Mouse (Mus musculus) midbrain, embryonic 16.5 days (tissue): ENCODE results near the gene Sec14l3. TPM values are rescaled to one million over a fixed set of nuclear protein-coding genes. Genes with fewer than 3 reads are reported as not detected.
"Not testable (repeated sequence)": the region's sequence is repeated elsewhere in the genome, so short reads cannot be mapped to it uniquely, and the experiment has no call there.

Experiments used
- ATAC-seq: fragments of 200-750 bp; cut with Nextera tagmentation; 2 replicates; pipeline ENCODE4 v1.8.0; 2017; ENCODE audit warnings: moderate TSS enrichment
- H3K27ac ChIP-seq: fragments of 300-500 bp; sonication (generic); 2 replicates; pipeline ENCODE4 v1.5.1; 2014; ENCODE audit warnings: mild to moderate bottlenecking, low read length, mixed read lengths
- H3K27me3 ChIP-seq: fragments of 300-500 bp; sonication (generic); 2 replicates; pipeline ENCODE4 v1.6.1; 2014; ENCODE audit warnings: low read depth, low read length, mixed read lengths; ENCODE audit not compliant: control insufficient read depth, insufficient read depth
- H3K36me3 ChIP-seq: fragments of 300-500 bp; sonication (generic); 2 replicates; pipeline ENCODE4 v1.6.1; 2014; ENCODE audit warnings: mild to moderate bottlenecking, low read length, moderate library complexity, mixed read lengths; ENCODE audit not compliant: control insufficient read depth, insufficient read depth
- H3K4me1 ChIP-seq: fragments of 300-500 bp; sonication (generic); 2 replicates; pipeline ENCODE4 v1.6.1; 2014; ENCODE audit warnings: mild to moderate bottlenecking, low read length, mixed read lengths; ENCODE audit not compliant: control insufficient read depth, insufficient read depth
- H3K4me2 ChIP-seq: fragments of 300-500 bp; sonication (generic); 2 replicates; pipeline ENCODE4 v1.6.1; 2014; ENCODE audit warnings: mild to moderate bottlenecking, low read length, mixed read lengths
- H3K4me3 ChIP-seq: fragments of 300-500 bp; sonication (generic); 2 replicates; pipeline ENCODE4 v1.5.1; 2014; ENCODE audit warnings: low read depth, mild to moderate bottlenecking, low read length, moderate library complexity, mixed read lengths
- H3K9ac ChIP-seq: fragments of 300-500 bp; sonication (generic); 2 replicates; pipeline ENCODE4 v1.6.1; 2014; ENCODE audit warnings: low read depth, low read length, mixed read lengths
- H3K9me3 ChIP-seq: fragments of 300-500 bp; sonication (generic); replicated peaks from 2 replicates; pipeline ENCODE4 v1.6.1; 2014; ENCODE audit warnings: mild to moderate bottlenecking, low read length, mixed read lengths; ENCODE audit not compliant: control insufficient read depth, poor library complexity, severe bottlenecking
- WGBS: fragments of 180-500 bp; shearing (Covaris S2); extraction: QIAGEN DNeasy Blood & Tissue Kit; methylation state at CpG from one replicate; pipeline ENCODE4 v1.1.7; 2014; 5-methylcytosine and 5-hydroxymethylcytosine counted together
- polyA plus RNA-seq: library from polyadenylated mRNA; unstranded; fragments of >200 nt; fragmentation: Nextera tagmentation; extraction: Ambion mirVana; gene quantifications from 2 replicates; pipeline ENCODE4 v1.2.1, GENCODE M21; 2015

The Sec14l3 gene
- polyA plus RNA-seq, 1 experiment from 2014 or later, result 2.8 TPM

GRCm38 (mm10) chr11:4104989-4105388 lies 40.3 kb downstream of the Sec14l3 start:
- ATAC-seq, result no peak
- 87% methylated on average over 5 of the region's 5 CpGs for WGBS
- Histone ChIP-seq H3K9me3 (no peaks in the 10 kb centered on the region), H3K36me3 (0 out of 2 replicates have a peak, but pooled peaks cover 3% of the 10 kb centered on the region), H3K27ac (no peak overlapping the region), H3K9ac (no peak overlapping the region), H3K4me1 (no peaks in the 10 kb centered on the region), H3K27me3 (no peaks in the 10 kb centered on the region), H3K4me3 (no peak overlapping the region), H3K4me2 (no peak overlapping the region)

- no peak overlapping the region for H3K9ac ChIP-seq
- no peaks in the 10 kb centered on the region for H3K27me3 ChIP-seq
- WGBS, result 78% methylated on average over 6 of the region's 6 CpGs
- H3K4me3 ChIP-seq, result no peak overlapping the region
- 0 out of 2 replicates have a peak, but pooled peaks cover 3% of the 10 kb centered on the region for H3K36me3 ChIP-seq
- H3K4me2 ChIP-seq, result no peak overlapping the region
- H3K4me1 ChIP-seq, result no peaks in the 10 kb centered on the region
- H3K27ac ChIP-seq, result no peak overlapping the region
- no peak for ATAC-seq
- H3K9me3 ChIP-seq, result no peaks in the 10 kb centered on the region
Measured at GRCm38 (mm10) chr11:4105444-4105843, 40.8 kb downstream of the Sec14l3 start.

GRCm38 (mm10) chr11:4107901-4108300 lies 43.3 kb downstream of the Sec14l3 start:
- H3K4me3 ChIP-seq, H3K9ac ChIP-seq, H3K4me2 ChIP-seq, H3K27me3 ChIP-seq, H3K27ac ChIP-seq, H3K4me1 ChIP-seq, H3K36me3 ChIP-seq, ATAC-seq, H3K9me3 ChIP-seq: not testable (repeated sequence)
- 91% methylated on average over 3 of the region's 6 CpGs for WGBS

- Histone ChIP-seq H3K4me3 (no peak overlapping the region), H3K36me3 (0 out of 2 replicates have a peak, but pooled peaks cover 7% of the 10 kb centered on the region), H3K9me3 (no peaks in the 10 kb centered on the region), H3K27ac (no peak overlapping the region), H3K4me2 (no peak overlapping the region), H3K9ac (no peak overlapping the region), H3K4me1 (no peaks in the 10 kb centered on the region), H3K27me3 (no peaks in the 10 kb centered on the region)
- 89% methylated on average over 7 of the region's 7 CpGs for WGBS
- no peak for ATAC-seq
Measured at GRCm38 (mm10) chr11:4108691-4109090, 44.0 kb downstream of the Sec14l3 start.

- H3K9ac ChIP-seq, result no peak overlapping the region
- ATAC-seq, result no peak
- 0 out of 2 replicates have a peak, but pooled peaks cover 7% of the 10 kb centered on the region for H3K36me3 ChIP-seq
- H3K4me3 ChIP-seq, result no peak overlapping the region
- H3K4me2 ChIP-seq, result no peak overlapping the region
- H3K9me3 ChIP-seq, result no peaks in the 10 kb centered on the region
- no peaks in the 10 kb centered on the region for H3K27me3 ChIP-seq
- WGBS, result 93% methylated on average over 4 of the region's 4 CpGs
- no peak overlapping the region for H3K27ac ChIP-seq
- H3K4me1 ChIP-seq, result no peaks in the 10 kb centered on the region; the same call in 1 of the 2 replicates
Measured at GRCm38 (mm10) chr11:4112033-4112432, 47.4 kb downstream of the Sec14l3 start.

- Histone ChIP-seq H3K4me3 (no peak overlapping the region), H3K4me2 (no peak overlapping the region), H3K27me3 (no peaks in the 10 kb centered on the region), H3K9ac (no peak overlapping the region), H3K36me3 (0 out of 2 replicates have a peak, but pooled peaks cover 7% of the 10 kb centered on the region), H3K27ac (no peak overlapping the region), H3K9me3 (no peaks in the 10 kb centered on the region), H3K4me1 (peaks cover 7% of the 10 kb centered on the region; the same call in 1 of the 2 replicates)
- no peak for ATAC-seq
- 90% methylated on average over 6 of the region's 6 CpGs for WGBS
Measured at GRCm38 (mm10) chr11:4112861-4113260, 48.2 kb downstream of the Sec14l3 start.

DNA sequence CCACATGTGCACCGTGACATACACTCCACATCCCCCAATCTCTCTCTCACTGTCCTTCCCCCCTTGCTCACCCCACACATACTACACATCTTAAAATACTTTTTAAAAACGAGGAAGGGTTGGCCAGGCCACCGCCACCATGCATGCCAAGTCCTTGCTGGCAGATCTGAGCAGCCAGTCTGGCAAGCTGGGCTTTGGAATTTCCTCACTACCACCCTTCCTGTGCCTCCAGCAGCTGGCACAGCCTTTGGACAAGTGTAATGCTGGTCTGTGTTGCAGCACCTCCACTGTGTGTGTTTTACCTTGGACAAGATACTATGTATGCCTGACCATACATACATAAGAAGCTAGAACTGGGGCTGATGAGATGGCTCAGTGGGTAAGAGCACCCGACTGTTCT lies 48.9 kb downstream of the Sec14l3 start:
- 80% methylated on average over 4 of the region's 4 CpGs for WGBS
- no peaks in the 10 kb centered on the region for H3K27me3 ChIP-seq
- ATAC-seq, result no peak

GRCm38 (mm10) chr11:4113970-4114369 lies 49.3 kb downstream of the Sec14l3 start:
- H3K36me3 ChIP-seq, result 0 out of 2 replicates have a peak, but pooled peaks cover 3% of the 10 kb centered on the region
- peaks cover 7% of the 10 kb centered on the region; the same call in 1 of the 2 replicates for H3K4me1 ChIP-seq
- no peak overlapping the region for H3K4me3 ChIP-seq
- no peaks in the 10 kb centered on the region for H3K27me3 ChIP-seq
- WGBS, result 89% methylated on average over 6 of the region's 6 CpGs
- no peak overlapping the region for H3K4me2 ChIP-seq
- H3K9me3 ChIP-seq, result no peaks in the 10 kb centered on the region
- no peak for ATAC-seq
- no peak overlapping the region for H3K27ac ChIP-seq
- no peak overlapping the region for H3K9ac ChIP-seq

More for the DNA sequence above, 48.9 kb downstream of the Sec14l3 start:
- no peak overlapping the region for H3K27ac ChIP-seq
- no peaks in the 10 kb centered on the region for H3K9me3 ChIP-seq
- H3K36me3 ChIP-seq, result 0 out of 2 replicates have a peak, but pooled peaks cover 6% of the 10 kb centered on the region
- peaks cover 7% of the 10 kb centered on the region; the same call in 1 of the 2 replicates for H3K4me1 ChIP-seq
- no peak overlapping the region for H3K9ac ChIP-seq
- H3K4me3 ChIP-seq, result no peak overlapping the region
- no peak overlapping the region for H3K4me2 ChIP-seq

DNA sequence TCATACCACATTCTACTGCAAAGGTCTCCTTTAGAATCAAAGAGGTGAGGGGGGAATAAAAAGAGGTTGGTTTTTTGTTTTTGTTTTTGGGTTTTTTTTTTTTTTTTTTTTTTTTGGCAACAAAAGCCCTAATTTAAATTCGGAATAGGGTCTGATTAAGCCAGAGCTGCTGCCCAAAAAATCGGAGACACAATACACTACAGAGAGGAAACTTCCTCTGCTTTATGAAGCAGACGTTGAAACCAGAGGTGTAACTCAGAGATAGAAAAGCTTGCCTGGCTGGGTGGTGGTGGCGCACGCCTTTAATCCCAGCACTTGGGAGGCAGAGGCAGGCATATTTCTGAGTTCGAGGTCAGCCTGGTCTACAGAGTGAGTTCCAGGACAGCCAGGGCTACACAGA lies 49.9 kb downstream of the Sec14l3 start:
- H3K4me3 ChIP-seq, H3K4me1 ChIP-seq, H3K4me2 ChIP-seq, H3K36me3 ChIP-seq, H3K27me3 ChIP-seq, H3K9ac ChIP-seq, ATAC-seq, H3K9me3 ChIP-seq, H3K27ac ChIP-seq: not testable (repeated sequence)
- WGBS, result 72% methylated on average over 6 of the region's 6 CpGs
